Mouse (Mus musculus): ENCODE results near the gene Mapkapk5. TPM values are rescaled to one million over a fixed set of nuclear protein-coding genes. Genes with fewer than 3 reads are reported as not detected.
A peak's percentile ranks its signal among the peaks of the same experiment; 100 is the strongest.

Mapkapk5 gene
- total RNA-seq (2014; rRNA removed) (72.7 and 78.0 TPM in 2 replicates), polyA plus RNA-seq (2015; fragmentation: Nextera tagmentation; extraction: Ambion mirVana) (45.3 and 45.8 TPM in 2 replicates)

DNA sequence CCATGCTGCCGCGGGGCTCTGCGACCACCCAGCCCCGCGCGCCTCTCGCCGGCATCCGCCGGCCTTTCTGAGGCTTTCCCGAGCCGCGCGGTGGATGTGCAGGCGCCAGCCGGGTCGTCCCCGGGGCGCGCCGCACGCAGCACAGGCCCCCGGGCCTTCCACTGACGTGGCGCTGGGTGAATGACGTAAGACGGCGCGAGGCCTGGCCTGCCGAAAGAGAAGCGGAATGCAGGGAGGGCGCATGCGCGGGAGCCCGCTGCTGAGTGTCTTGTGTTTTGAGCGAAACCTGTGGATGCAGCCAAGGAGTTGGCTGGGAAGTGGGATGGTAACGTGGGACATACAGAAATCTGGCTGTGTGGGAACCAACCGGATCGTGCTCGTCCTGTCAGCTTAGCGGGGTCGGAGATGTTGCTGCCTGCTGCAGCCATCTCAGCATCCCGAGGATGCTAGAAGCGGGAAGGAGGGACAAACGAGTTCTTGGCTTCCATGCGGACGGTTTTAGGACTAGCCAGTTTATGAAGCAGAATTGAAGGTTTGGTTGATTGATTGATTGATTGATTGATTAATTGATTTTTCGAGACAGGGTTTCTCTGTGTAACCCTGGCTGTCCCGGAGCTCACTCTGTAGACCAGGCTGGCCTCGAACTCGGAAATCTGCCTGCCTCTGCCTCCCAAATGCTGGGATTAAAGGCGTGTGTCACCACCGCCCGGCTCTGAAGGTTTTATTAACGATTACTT lies at the start of gene Mapkapk5:
TSS of gene Mapkapk5 (minus strand) at position 113 of the 737 bp plus-strand sequence.
- peak within 1 kb of the TSS; percentile 98 for H3K9ac ChIP-seq (replicated peaks; ENCODE audit: low read length, poor library complexity, severe bottlenecking)
- H3K4me1 ChIP-seq (ENCODE audit: insufficient read depth, low read length) = peaks cover 12% of the 10 kb centered on the region
- DNase-seq (ENCODE audit: low spot score) (peak; percentile 98), ATAC-seq (ENCODE audit: low FRiP score) (peak; percentile 94)
- TF ChIP-seq CTCF (IDR thresholded peaks at IDR 0.05) = no peak
- H3K36me3 ChIP-seq (ENCODE audit: insufficient read depth, low read length) = no peaks in the 10 kb centered on the region
- 2% methylated on average over 49 of the region's 55 CpGs for WGBS
- H3K27me3 ChIP-seq (ENCODE audit: insufficient read depth, low read length) = no peaks in the 10 kb centered on the region
- H3K9me3 ChIP-seq (ENCODE audit: low read length) = no peaks in the 10 kb centered on the region
- peak within 1 kb of the TSS; percentile 98 for H3K4me3 ChIP-seq (ENCODE audit: low read depth, low read length)
- H3K27ac ChIP-seq (ENCODE audit: low read depth, low read length) = peak within 1 kb of the TSS; percentile 99
- H3K4me2 ChIP-seq (ENCODE audit: low read depth, low read length, poor library complexity, severe bottlenecking) = peak within 1 kb of the TSS; percentile 88

DNA sequence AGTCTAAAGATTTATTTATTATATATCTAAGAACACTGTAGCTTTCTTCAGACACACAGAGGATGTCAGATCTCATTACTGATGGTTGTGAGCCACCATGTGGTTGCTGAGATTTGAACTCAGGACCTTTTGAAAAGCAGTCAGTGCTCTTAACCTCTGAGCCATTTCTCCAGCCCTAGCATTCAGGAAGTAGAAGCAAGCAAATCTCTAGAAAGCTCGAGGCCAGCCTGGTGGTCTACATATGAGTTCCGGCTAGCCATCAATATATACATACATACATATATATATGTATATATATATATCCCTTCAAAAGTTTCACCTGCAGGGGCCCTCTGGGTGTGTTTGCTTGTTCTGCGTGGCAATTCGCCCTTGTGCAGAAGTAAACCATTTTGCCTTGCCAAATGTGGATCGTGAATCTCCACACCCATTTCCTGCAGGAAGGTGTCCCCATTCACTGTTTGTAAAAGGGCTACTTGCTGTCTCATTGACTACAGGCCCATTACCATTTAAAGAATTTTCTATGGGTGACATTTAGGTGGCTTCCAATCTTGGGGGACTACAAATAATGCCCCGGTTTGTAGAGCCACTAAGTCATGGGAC lies 49.1 kb upstream of the Mapkapk5 start:
- H3K27ac ChIP-seq (ENCODE audit: low read depth, low read length) = 0 out of 2 replicates have a peak overlapping the region, but pooled peaks have one; percentile 71
- no peak for DNase-seq (ENCODE audit: low spot score)
- WGBS = 83% methylated on average over 6 of the region's 6 CpGs
- ATAC-seq (ENCODE audit: low FRiP score) = no peak
- H3K36me3 ChIP-seq (ENCODE audit: insufficient read depth, low read length) = no peaks in the 10 kb centered on the region
- 0 out of 2 replicates have a peak, but pooled peaks cover 3% of the 10 kb centered on the region for H3K4me1 ChIP-seq (ENCODE audit: insufficient read depth, low read length)
- no peak overlapping the region for H3K4me3 ChIP-seq (ENCODE audit: low read depth, low read length)
- no peak for TF ChIP-seq CTCF (IDR thresholded peaks at IDR 0.05)
- no peaks in the 10 kb centered on the region for H3K9me3 ChIP-seq (ENCODE audit: low read length)
- H3K4me2 ChIP-seq (ENCODE audit: low read depth, low read length, poor library complexity, severe bottlenecking) = no peak overlapping the region
- H3K27me3 ChIP-seq (ENCODE audit: insufficient read depth, low read length) = no peaks in the 10 kb centered on the region
- H3K9ac ChIP-seq (replicated peaks; ENCODE audit: low read length, poor library complexity, severe bottlenecking) = 0 out of 2 replicates have a peak overlapping the region, but pooled peaks have one; percentile 45

DNA sequence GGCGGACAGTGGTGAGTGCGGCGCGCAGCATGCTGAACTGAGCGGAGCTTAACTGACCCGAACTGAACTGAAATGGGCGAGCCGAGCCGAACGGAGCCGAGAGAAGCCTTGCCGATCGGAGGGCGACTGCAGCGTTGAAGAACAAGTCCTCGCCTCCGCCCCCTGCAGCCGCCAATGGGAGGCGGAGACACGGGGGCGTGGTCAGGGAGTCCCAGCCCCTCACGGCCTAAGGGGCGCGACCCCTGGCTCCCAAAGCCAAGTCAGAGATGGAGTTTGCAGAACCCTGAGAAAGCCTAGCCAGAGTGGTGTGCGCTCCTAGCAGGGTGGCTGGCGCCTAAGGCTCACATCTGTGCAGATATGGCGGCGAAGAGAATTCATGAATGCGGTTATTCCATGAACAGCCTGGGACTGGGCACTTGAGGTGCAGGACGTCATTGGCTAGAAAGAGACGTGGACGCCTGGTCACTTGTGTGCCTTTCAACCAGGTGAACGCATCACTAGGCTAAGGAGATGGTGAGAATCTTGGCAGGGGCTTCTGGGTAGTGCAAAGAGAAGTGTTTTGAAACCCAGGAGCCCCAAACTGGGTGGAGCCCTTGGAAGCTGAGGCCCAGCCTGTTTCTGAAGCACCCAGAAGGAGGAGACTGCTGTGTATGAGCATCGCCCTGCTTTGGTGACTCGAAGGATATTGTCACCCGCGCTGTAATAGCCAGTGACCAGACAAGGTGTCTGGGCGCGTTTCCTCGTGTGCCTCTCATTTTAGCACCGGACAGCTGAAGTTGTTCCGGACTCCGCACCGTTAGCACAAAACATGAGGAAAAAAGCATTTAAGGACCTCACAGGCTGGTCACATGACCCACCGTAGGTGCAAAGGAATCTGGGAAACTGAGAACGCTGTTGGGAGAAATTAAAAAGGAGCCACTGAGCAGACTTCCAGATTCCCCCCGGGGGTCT lies 48.0 kb upstream of the Mapkapk5 start, which contains the start of gene Aldh2:
TSS of gene Aldh2 (minus strand) at position 374 of the 951 bp plus-strand sequence.
- H3K27ac ChIP-seq (ENCODE audit: low read depth, low read length) = peak within 1 kb of the TSS; percentile 71
- 0 out of 2 replicates have a peak, but pooled peaks cover 3% of the 10 kb centered on the region for H3K4me1 ChIP-seq (ENCODE audit: insufficient read depth, low read length)
- peak; percentile 49 for TF ChIP-seq CTCF (IDR thresholded peaks at IDR 0.05)
- H3K9me3 ChIP-seq (ENCODE audit: low read length) = no peaks in the 10 kb centered on the region
- peak; percentile 84 for ATAC-seq (ENCODE audit: low FRiP score)
- peak within 1 kb of the TSS; percentile 53 for H3K4me3 ChIP-seq (ENCODE audit: low read depth, low read length)
- DNase-seq (ENCODE audit: low spot score) = peak; percentile 90
- 2% methylated on average over 41 of the region's 47 CpGs for WGBS
- no peaks in the 10 kb centered on the region for H3K36me3 ChIP-seq (ENCODE audit: insufficient read depth, low read length)
- H3K4me2 ChIP-seq (ENCODE audit: low read depth, low read length, poor library complexity, severe bottlenecking) = peak within 1 kb of the TSS; percentile 93
- H3K9ac ChIP-seq (replicated peaks; ENCODE audit: low read length, poor library complexity, severe bottlenecking) = peak within 1 kb of the TSS; percentile 45
- H3K27me3 ChIP-seq (ENCODE audit: insufficient read depth, low read length) = no peaks in the 10 kb centered on the region

DNA sequence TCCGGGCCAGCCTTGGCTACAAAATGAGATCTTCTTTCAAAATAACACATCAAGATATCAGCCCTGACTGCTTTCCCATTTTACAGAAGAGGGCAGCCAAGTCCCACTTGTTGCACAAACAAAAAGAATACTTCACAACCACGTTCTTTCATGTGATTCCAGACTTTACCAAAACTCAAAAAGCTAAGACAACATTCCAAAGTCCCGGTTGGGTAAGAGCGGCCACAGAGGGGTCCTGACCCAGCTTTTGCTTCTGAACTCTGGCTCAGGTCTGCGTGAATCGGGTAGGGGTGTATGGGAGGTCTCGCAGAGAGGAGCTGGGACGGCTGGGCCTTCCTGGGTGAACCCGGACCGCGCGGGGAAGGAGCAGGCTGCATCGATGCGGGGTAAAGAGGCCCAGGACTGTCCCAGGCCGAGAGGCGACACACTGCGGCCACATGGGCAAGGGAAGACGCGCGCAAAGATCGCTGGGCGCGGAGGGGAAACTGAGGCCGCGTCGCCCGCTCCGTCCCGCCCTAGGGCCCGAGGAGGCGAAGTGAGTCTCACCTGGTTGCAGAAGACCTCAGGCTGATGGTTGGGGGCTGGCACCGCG lies 47.2 kb upstream of the Mapkapk5 start:
- peak overlapping the region; percentile 45 for H3K9ac ChIP-seq (replicated peaks; ENCODE audit: low read length, poor library complexity, severe bottlenecking)
- 3% methylated on average over 33 of the region's 33 CpGs for WGBS
- ATAC-seq (ENCODE audit: low FRiP score) (peak; percentile 41; the same call in 1 of the 2 replicates), DNase-seq (ENCODE audit: low spot score) (no peak)
- peak overlapping the region; percentile 93 for H3K4me2 ChIP-seq (ENCODE audit: low read depth, low read length, poor library complexity, severe bottlenecking)
- H3K36me3 ChIP-seq (ENCODE audit: insufficient read depth, low read length) = no peaks in the 10 kb centered on the region
- no peak for TF ChIP-seq CTCF (IDR thresholded peaks at IDR 0.05)
- no peaks in the 10 kb centered on the region for H3K9me3 ChIP-seq (ENCODE audit: low read length)
- peak overlapping the region; percentile 71; the same call in 1 of the 2 replicates for H3K27ac ChIP-seq (ENCODE audit: low read depth, low read length)
- 0 out of 2 replicates have a peak, but pooled peaks cover 3% of the 10 kb centered on the region for H3K4me1 ChIP-seq (ENCODE audit: insufficient read depth, low read length)
- no peaks in the 10 kb centered on the region for H3K27me3 ChIP-seq (ENCODE audit: insufficient read depth, low read length)
- peak overlapping the region; percentile 53 for H3K4me3 ChIP-seq (ENCODE audit: low read depth, low read length)

Measured in midbrain, postnatal 0 days (tissue).